ENCODE assay signal across 8 mouse cellular contexts in the genomic region with DNA sequence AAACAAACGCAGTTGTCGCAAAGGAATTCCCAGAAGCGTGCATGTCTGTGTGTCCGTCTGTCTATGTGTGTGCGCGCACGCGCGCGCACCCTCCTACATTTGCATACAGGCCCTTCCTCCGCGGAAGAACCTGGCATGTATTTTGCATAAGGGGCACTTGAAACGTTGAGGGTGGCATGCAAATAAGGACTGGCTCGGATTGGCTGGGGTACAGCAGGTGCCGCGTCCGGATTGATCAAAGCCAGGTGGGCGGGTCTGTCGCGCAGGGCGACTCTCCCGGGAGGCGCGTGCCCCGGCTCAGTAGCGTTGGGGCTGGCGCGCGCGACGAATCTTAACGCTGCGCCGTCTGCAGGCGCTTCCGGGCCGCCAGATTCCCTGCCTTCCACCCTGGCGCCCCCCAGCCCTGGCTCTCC. TPM values are rescaled to one million over a fixed set of nuclear protein-coding genes. Genes with fewer than 3 reads are reported as not detected.
DNase-seq lines count a peak whose midpoint lies in the region; ATAC-seq lines count a peak whose summit lies in the region.

TSS of gene Pim2 (plus strand) at position 256 of the 413 bp plus-strand sequence.

- DNase-seq in cerebellum, postnatal 4 days (ENCODE audit: low spot score in 2 of 2), result peak; percentile 44 to 72
- peak; percentile 70 for DNase-seq in gastrocnemius, adult 18-20 months (ENCODE audit: low spot score)
- peak; percentile 65 to 84 for DNase-seq in left cerebral cortex, adult 18-20 months (ENCODE audit: low spot score in 2 of 2)
- peak; percentile 84 to 91 for DNase-seq in lung, postnatal 4 days
- DNase-seq in right cerebral cortex, adult 18-20 months, result peak; percentile 87
- peak; percentile 81 for DNase-seq in urinary bladder, postnatal 14 days (ENCODE audit: low spot score)

- ATAC-seq in activated CD4-positive, CD25-positive, alpha-beta regulatory T cell, adult 4 months, result peak; percentile 94
- peak; percentile 91 for ATAC-seq in hindbrain, embryonic 16.5 days

- H3K36me3 ChIP-seq in hindbrain, embryonic 16.5 days (ENCODE audit: control insufficient read depth, insufficient read depth, low read length), result no peaks in the 10 kb centered on the region

- H3K4me2 ChIP-seq in hindbrain, embryonic 16.5 days (ENCODE audit: low read length), result peak within 1 kb of the TSS; percentile 72

- peak within 1 kb of the TSS; percentile 67 for H3K9ac ChIP-seq in hindbrain, embryonic 16.5 days (ENCODE audit: low read depth, low read length)

- H3K27me3 ChIP-seq in hindbrain, embryonic 16.5 days (replicated peaks; ENCODE audit: control insufficient read depth, insufficient read depth, low read length), result no peaks in the 10 kb centered on the region

- 14% methylated on average over 38 of the region's 38 CpGs for WGBS in hindbrain, embryonic 16.5 days

- H3K4me1 ChIP-seq in hindbrain, embryonic 16.5 days (ENCODE audit: control insufficient read depth, insufficient read depth, low read depth, low read length), result peaks cover 2% of the 10 kb centered on the region

- H3K27ac ChIP-seq in hindbrain, embryonic 16.5 days (ENCODE audit: low read depth, low read length), result peak within 1 kb of the TSS; percentile 71

- H3K4me3 ChIP-seq in hindbrain, embryonic 16.5 days (ENCODE audit: low read length), result peak within 1 kb of the TSS; percentile 56

- no peaks in the 10 kb centered on the region for H3K9me3 ChIP-seq in hindbrain, embryonic 16.5 days (ENCODE audit: control insufficient read depth, low read length)

RNA-seq across cellular contexts. Expression of gene Pim2, which starts in this region (rescaled TPM):
- polyA plus RNA-seq in activated CD4-positive, CD25-positive, alpha-beta regulatory T cell, adult 4 months (2017; shearing (Covaris generic)), result 10 to 100 TPM; 37.5 to 40.7 TPM
- total RNA-seq in gastrocnemius, adult 18-20 months (2021), result 1 to 10 TPM; 1.5 to 1.9 TPM
- 25.7 and 27.0 TPM in 2 replicates for polyA plus RNA-seq in hindbrain, embryonic 16.5 days (2015; fragmentation: Nextera tagmentation; extraction: Ambion mirVana)
- 10 to 100 TPM; 49.5 to 52.9 TPM for total RNA-seq in left cerebral cortex, adult 18-20 months (2021)

Comparison
In these comparisons a context has a peak if more than half of its experiments do, and no peak if none do; other contexts are left out.
1. Peak in every context shown above with its lines: DNase-seq, ATAC-seq, H3K4me3 ChIP-seq and H3K27ac ChIP-seq.
2. RNA of gene Pim2 (total RNA-seq): 49.5 to 52.9 TPM in left cerebral cortex, adult 18-20 months; 1.5 to 1.9 TPM in gastrocnemius, adult 18-20 months; every median in the first group is over 10 times any median in the second.